Mouse (Mus musculus): Measurements from ENCODE around the gene Theg.

GRCm38 (mm10) chr10:79584021-79584420, 3.1 kb downstream of the Theg start:
- TF ChIP-seq CTCF (IDR thresholded peaks at IDR 0.05; ENCODE audit: low read depth): no peak
- no peak for TF ChIP-seq EP300 (IDR thresholded peaks at IDR 0.05; ENCODE audit: low read depth)

Data from liver, postnatal 0 days (tissue).